Mouse (Mus musculus) heart, postnatal 0 days (tissue): Measurements from ENCODE around the gene Mlxip.

Experiments used
- CTCF ChIP-seq: IDR thresholded peaks from 2 replicates; pipeline ENCODE4 v1.5.1; 2016; ENCODE audit warnings: antibody characterized with exemption, control low read depth, low read depth
- EP300 ChIP-seq: IDR thresholded peaks from 2 replicates; pipeline ENCODE4 v1.6.1; 2016; ENCODE audit warnings: antibody characterized with exemption, low read depth

- TF ChIP-seq CTCF (no peak), EP300 (no peak)
Measured at GRCm38 (mm10) chr5:123394957-123395881, 621 bp downstream of the Mlxip start.
